Mouse (Mus musculus) left cerebral cortex, adult 9 months (tissue): ENCODE results near the gene Gtf2f2.

Experiments
- DNase-seq, 2 experiments: peaks; one replicate each; pipeline ENCODE4 v3.0.0; 2022; ENCODE audit warnings: low spot score in 2 of 2

Gtf2f2 gene

DNA sequence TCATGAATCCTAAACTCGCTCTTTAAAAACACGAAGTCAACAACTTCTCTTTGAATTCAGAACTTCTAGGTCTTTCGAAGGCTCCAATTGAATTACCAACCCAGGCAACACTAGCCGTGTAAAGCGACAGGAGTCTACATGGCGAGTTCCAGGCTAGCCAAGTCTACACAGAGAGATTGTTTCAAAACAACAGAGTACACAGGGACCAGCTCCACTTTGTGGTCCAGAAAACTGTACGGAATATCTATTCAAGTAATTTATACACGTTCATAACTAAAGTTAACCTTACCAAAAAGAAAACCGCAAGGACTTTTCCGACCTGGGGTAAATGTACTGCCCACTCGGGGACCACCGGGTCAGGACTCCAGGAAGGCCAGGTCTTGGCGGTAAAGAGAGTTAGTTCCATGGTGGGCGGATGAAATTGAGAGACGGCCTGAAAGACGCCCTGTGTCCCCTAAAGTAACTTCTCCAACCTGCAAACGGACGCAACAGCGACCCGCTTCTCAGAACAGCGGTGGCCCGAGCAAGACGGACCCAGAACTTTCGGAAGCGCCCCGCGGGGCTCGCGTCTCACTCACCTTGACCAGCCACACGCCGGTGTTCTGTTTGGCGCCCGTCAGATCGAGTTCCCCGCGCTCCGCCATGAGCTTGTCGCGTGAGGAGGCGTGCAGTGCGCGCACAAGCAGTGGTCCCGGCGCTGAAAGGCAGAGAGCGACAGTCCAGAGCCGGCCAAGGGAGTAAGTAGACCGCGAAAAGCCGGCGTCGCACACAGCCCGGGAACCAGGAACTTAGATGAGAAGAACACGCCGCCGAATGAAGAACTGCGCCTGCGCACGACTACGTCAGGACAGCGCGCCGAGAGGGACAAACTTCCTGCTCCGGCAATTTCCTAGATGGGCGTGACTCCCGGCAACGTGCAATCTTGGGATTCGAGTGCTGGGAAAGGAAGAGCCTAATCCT is at the start of gene Gtf2f2:
Gene Gtf2f2, minus strand, starts transcription at position 764 of the 960 bp plus-strand sequence.
- DNase-seq, result peak; percentile 80 to 94

- DNase-seq, result no peak
Observed at GRCm38 (mm10) chr14:76059441-76059840, 48.8 kb upstream of the Gtf2f2 start.

DNA sequence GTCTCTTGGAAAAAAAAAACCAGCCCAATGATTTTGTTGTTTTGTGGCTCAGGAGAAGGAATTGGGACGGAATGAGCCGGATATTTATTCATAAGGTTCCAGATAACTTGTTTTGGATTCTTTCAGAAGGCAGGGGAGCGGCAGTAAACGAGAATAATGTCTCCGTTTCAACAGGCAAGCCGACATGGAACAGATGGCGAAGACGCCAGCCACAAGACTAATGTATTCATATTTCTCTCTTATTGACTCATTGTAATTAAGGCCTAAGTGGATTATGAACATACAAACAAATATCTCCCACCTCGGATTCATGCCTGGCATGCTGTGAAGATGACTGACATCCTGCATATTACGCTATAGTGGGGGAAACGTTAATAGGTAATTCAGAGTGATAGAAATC is 43.1 kb upstream of the Gtf2f2 start:
- DNase-seq, result no peak

DNA sequence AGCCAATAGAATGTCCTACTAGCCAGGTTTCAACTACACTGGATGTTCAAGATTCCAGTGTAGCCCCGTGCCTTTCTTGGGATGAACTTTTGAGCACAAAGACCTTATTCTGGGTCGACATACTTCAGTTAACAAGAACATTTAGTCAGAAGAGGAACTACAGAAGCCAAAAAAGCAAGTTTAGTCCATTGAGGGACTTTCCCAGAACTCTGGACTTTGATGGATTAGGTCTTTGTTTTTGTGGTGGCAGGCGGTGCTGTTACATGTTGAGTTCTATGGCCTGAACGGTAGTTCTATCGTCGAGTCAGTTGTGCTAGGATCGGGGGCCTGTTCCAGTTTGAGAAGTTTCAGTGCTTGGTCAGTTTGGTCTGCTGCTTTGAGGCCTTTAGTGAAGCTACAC is 41.3 kb upstream of the Gtf2f2 start:
- DNase-seq, result no peak

DNA sequence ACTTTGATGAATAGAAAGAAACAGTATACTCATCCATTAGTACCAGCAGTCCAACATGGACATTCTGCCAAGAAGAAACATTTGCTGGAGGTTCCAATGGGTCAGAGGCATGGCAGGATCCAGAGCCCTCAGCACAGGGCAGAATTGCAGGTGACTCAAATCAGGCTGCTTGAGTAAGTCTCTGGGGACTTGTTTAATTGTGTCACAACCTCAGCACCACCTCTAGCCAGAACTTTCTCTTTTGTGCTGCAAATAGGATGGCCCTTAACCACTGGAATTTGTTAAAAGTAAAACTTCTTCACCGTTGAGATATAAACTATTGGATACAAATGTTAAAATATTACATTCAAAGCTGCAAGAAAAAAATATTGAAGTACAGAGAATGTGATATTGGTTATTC is 35.1 kb upstream of the Gtf2f2 start:
- no peak for DNase-seq

DNA sequence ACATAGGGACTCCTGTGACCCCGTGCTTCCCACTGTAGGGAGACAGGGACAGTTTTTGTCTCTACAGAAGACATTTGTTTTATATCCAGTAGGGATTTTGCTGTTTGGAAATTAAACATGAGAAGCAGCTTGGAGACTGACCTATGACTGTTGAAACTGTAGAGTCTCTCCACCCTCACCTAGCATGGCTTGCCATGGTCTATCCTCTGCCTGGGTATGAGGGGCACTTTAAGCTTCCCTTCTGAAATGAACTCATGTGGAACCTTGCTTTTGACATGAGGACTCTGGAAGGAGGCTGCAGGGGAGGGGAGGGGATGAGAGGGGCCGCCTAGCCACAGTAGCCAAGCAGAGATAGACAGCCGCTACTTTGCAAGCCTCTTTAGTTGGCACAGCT is 33.5 kb upstream of the Gtf2f2 start:
- DNase-seq, result no peak

DNA sequence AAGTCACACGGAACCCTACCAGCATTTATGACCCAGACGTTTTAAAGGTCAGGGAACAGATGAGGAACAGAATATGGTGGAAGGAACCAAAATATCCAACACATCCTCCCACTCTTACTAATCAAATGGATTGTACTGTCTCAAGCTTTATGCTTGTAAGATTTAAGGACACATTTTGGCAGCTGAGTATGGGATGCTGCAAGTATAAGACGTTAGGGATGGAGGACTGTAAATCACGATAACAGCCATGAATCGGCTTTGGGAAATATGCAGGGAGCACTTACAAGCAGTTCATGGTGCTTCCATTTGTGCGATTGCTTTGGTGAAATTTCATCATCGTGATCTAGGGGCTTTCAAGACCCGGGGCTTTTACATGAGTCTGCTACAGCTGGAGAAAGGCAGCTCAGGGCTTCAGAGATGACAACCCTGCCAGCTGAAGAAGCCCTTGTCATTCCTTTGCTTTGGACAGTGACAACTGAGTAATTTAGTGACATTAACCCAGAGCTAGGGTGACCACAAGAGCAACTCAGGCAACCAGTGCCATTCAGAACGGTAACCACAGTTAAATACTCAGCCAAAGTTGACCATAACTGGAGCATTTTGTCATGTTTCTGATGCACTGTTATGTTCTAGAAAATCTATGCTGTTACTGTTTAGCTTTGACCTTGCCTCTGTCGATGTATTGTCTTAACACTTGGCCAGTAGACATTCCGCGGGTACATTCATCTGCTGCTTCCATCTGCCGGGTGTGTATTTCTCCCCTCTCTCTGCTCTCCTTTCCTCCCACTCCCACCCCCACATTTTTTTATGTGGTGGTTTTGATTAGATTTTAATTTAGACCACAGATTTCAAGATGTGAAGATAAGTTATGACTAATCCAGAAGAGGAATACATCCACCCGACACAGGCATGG is 32.8 kb upstream of the Gtf2f2 start:
- peak in 1 of 2 experiments; percentile 27 for DNase-seq

DNA sequence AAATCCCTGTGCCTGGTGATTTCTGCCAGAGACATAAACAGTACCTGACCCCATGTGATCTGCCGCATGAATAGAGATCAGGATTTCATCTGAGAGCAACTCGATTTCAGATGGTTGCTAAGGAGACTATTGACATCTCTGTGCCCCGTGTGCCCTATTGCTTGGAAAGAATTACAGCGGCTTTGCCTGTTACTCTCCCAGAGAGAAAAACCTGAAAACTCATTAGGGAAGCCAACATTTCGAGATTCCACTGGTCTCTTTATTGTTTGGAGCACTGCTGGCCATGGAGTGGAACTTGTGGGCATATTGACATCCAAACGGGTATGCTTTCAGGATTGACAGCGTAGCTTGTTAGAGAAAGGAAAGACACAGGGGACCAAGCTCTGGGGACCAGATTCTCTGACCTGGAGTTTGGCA is 22.6 kb upstream of the Gtf2f2 start:
- DNase-seq, result no peak

DNA sequence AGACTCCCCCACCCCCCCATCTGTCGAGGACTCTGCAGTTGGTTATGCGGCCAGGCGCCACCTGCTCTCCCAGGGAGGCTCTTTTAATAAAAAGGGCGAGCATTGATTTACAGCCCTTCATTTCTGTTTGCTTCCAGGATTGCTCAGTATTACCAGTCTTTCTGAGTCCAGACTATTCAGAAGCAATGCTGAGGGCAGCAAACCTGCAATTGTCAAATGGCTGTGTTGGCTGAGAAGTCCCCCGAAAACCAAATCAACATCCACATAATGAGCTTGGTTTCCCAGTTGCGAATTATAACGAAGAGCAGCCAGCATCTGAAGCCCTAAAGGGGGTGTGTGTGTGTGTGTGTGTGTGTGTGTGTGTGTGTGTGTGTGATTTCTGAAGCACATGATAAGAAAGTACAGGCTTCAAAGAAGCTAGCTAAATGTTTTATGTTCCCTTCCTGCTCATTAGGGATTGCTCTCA is 22.0 kb upstream of the Gtf2f2 start:
- no peak for DNase-seq

GRCm38 (mm10) chr14:76031117-76031842 is 20.6 kb upstream of the Gtf2f2 start:
- DNase-seq, result peak in 1 of 2 experiments; percentile 9

DNA sequence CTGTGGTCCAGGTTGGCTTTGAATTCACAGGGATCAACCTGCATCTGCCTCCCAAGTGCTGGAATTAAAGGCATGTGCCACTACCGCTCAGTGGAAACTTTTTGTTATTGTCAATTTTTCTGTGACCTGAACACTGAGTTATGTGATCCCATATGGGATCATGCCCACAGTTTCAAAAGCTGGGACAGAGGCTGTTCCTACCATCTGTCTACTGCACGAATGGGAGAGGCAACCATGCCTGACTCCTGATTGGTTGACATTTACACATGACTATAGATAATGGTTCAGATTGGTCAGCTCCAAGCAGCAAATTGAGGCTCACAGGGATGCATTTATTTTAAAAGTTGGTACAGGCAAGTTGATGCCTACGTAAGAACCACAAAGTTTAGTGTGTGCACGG is 14.0 kb upstream of the Gtf2f2 start:
- no peak for DNase-seq

- no peak for DNase-seq
Observed at GRCm38 (mm10) chr14:76020927-76021719, 10.5 kb upstream of the Gtf2f2 start.

DNA sequence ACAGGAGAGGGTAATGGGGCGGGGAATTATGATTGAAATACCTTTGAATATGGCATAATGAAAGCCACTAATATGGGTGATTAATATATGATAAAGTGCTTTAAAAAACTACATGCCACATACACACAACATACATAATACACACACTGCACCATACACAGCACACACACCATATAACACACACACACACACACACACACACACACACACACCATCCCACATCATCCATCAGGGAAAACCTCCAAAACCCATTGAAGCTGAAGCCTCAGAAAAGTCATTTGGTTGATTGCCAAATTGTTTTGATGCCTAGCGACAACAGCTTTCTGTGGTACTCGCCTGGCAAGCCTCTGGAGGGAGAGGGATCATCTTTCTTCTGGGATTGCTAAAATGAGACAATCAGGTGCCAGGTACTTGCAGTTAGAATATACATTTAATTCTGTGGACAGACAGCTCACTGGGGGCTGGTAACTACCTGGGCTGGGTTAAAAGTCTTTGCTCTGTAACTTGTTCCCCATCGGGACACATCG is 9.7 kb upstream of the Gtf2f2 start:
- DNase-seq, result no peak

DNA sequence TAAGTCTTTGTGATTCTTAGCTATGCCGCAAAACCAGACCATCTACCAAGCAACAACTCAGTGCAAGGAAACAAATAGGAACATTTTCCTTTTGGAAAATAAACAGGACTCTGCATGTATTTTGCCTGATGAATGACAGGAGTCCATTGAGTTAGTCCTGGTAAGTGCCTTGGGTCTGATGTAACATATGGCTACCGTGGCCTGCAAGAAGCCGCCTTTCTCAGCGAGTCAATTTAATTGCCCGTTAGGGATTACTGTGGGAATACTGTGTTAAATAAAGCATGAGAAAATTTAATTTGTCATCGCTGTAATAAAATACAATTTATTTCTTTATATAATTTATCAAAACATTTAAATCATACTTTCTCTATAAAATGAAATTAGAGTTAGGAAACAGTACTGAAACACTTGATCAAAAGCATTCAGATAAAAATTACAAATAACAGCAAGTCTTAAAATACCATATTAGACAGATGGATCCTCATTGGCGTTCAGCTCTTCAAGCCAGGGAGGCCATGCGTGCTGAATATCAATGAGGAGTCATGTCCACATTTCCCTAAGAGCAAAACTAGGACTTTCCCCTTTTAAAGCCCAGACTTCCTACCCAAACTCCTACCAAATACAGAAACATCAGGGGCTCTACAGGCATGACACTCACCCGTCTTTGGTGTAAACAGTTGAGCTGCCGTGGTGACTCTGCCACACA is 7.3 kb upstream of the Gtf2f2 start:
- DNase-seq, result no peak

GRCm38 (mm10) chr14:76014331-76014730 is 3.7 kb upstream of the Gtf2f2 start:
- DNase-seq, result no peak

GRCm38 (mm10) chr14:76011062-76011457 is 395 bp upstream of the Gtf2f2 start:
- no peak for DNase-seq

DNA sequence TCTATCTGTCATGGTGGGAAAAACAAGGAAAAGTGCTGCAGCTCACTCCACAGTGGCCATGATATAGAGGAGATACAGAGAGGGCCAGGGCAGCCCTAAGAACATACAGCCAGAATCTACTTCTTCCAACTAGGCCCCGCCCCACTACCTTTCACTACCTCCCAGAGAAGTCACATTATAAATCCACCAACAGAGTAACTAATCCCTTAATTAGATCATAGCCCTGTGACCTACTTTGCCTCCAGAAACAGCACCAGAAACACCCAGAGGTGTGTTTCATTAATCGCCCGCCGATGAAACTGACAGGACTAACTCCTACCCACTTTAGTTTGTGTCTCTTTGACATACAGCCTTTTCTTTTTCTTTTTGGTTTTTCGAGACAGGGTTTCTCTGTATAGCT is 1.5 kb downstream of the Gtf2f2 start:
- no peak for DNase-seq

- no peak for DNase-seq
Observed at GRCm38 (mm10) chr14:76008174-76008573, 2.5 kb downstream of the Gtf2f2 start.

DNA sequence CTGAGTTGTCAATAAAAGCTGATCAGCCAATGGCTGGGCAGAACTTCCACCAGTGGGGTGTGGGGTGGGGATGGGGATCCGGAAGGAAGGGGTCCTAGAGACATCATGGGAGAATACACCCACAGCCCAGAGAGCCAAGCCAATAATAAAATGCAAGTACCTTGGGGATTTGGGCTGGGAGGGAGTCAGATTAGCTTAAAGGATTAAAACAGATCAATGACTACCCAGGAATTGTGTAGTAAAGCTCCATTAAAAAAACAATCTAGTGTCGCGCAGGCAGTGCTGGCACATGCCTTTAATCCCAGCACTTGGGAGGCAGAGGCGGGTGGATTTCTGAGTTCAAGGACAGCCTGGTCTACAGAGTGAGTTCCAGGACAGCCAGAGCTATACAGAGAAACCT is 5.7 kb downstream of the Gtf2f2 start:
- DNase-seq, result no peak

DNA sequence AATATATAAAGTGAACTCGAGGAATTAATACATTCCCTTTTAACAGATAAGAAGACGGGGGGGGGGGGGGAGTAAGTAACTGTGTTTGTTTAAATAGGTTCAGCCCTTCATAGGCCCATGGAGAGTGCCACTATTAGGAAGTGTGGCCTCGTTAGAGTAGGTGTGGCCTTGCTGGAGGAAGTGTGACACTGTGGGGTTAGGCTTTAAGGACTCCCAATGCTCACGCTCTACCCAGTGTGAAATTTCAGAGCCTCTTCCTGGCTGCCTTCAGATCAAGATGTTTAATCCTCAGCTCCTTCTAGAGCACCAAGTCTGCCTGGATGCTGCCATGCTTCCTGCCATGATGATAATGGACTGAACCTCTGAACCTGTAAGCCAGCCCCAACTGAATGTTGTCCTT is 8.9 kb downstream of the Gtf2f2 start:
- no peak for DNase-seq
